Mouse (Mus musculus) liver, embryonic 14.5 days (tissue): ENCODE measurements around the gene Hgd. TPM values are rescaled to one million over a fixed set of nuclear protein-coding genes. Genes with fewer than 3 reads are reported as not detected.

Source experiments
- ATAC-seq: fragments of 200-750 bp; cut with Nextera tagmentation; 2 replicates; pipeline ENCODE4 v1.8.0; 2017; ENCODE audit warnings: moderate number of reproducible peaks, mild to moderate bottlenecking, moderate library complexity; ENCODE audit not compliant: insufficient read depth
- DNase-seq, 3 experiments: peaks; one replicate each; pipeline ENCODE4 v3.0.0-alpha.2; 2012 to 2013; ENCODE audit warnings: low read depth in 3 of 3, low spot score in 3 of 3
- H3K27ac ChIP-seq: fragments of 300-500 bp; sonication (generic); 2 replicates; pipeline ENCODE4 v1.5.1; 2014; ENCODE audit warnings: moderate library complexity, mild to moderate bottlenecking, control low read depth, inconsistent platforms
- H3K27me3 ChIP-seq: fragments of 300-500 bp; sonication (generic); 2 replicates; pipeline ENCODE4 v1.6.1; 2014; ENCODE audit warnings: mild to moderate bottlenecking, low read length, moderate library complexity; ENCODE audit not compliant: control insufficient read depth, insufficient read depth
- H3K36me3 ChIP-seq: fragments of 300-500 bp; sonication (generic); replicated peaks from 2 replicates; pipeline ENCODE4 v1.6.1; 2014; ENCODE audit warnings: low read depth; ENCODE audit not compliant: control insufficient read depth, insufficient read depth
- H3K4me1 ChIP-seq, 2 experiments: fragments of 200-500 bp in 1 of 2; fragments of 300-500 bp in 1 of 2; sonication (generic) in 1 of 2; replicated peaks; 2 replicates each; pipeline ENCODE4 v1.6.1; 2012 to 2014; ENCODE audit warnings: antibody characterized with exemption in 1 of 2, inconsistent platforms in 1 of 2, low read length in 1 of 2; ENCODE audit not compliant: control insufficient read depth in 2 of 2, insufficient read depth in 2 of 2
- H3K4me2 ChIP-seq: fragments of 300-500 bp; sonication (generic); 2 replicates; pipeline ENCODE4 v1.6.1; 2014; ENCODE audit warnings: low read depth, mild to moderate bottlenecking, control low read depth, moderate library complexity
- H3K4me3 ChIP-seq, 2 experiments: fragments of 200-500 bp in 1 of 2; fragments of 300-500 bp in 1 of 2; sonication (generic) in 1 of 2; 2 replicates each; pipeline ENCODE4 v1.5.1; 2012 to 2014; ENCODE audit warnings: low read depth in 2 of 2, low read length in 2 of 2, mild to moderate bottlenecking in 2 of 2, control low read depth in 1 of 2, inconsistent platforms in 1 of 2, moderate library complexity in 1 of 2; ENCODE audit not compliant: insufficient read depth in 1 of 2
- H3K9ac ChIP-seq: fragments of 300-500 bp; sonication (generic); replicated peaks from 2 replicates; pipeline ENCODE4 v1.6.1; 2014; ENCODE audit warnings: mild to moderate bottlenecking, control low read depth, moderate library complexity
- H3K9me3 ChIP-seq: fragments of 300-500 bp; sonication (generic); 2 replicates; pipeline ENCODE4 v1.6.1; 2016; ENCODE audit warnings: low read length, mixed read lengths; ENCODE audit not compliant: control insufficient read depth
- CTCF ChIP-seq: IDR thresholded peaks from 2 replicates; pipeline ENCODE4 v1.5.1; 2016; ENCODE audit warnings: antibody characterized with exemption, low read depth, control low read depth
- EP300 ChIP-seq: IDR thresholded peaks from 2 replicates; pipeline ENCODE4 v1.6.1; 2016; ENCODE audit warnings: antibody characterized with exemption, low read depth
- WGBS: fragments of 180-500 bp; shearing (Covaris S2); extraction: QIAGEN DNeasy Blood & Tissue Kit; methylation state at CpG from one replicate; pipeline ENCODE4 v1.1.7; 2014; ENCODE audit not compliant: insufficient replicate concordance; 5-methylcytosine and 5-hydroxymethylcytosine counted together
- polyA plus RNA-seq, 2 experiments: library from polyadenylated mRNA; depleted of rRNA in 1 of 2; stranded (reverse) in 1 of 2; unstranded in 1 of 2; fragments of >200 nt; fragmentation: Nextera tagmentation in 1 of 2; extraction: Ambion mirVana in 1 of 2; gene quantifications; 2 replicates each; pipeline versions ENCODE4 v1.2.1 to v1.2.3; 2012 to 2014

The Hgd gene
- polyA plus RNA-seq, 2 experiments: 20.3 to 32.7 TPM

DNA sequence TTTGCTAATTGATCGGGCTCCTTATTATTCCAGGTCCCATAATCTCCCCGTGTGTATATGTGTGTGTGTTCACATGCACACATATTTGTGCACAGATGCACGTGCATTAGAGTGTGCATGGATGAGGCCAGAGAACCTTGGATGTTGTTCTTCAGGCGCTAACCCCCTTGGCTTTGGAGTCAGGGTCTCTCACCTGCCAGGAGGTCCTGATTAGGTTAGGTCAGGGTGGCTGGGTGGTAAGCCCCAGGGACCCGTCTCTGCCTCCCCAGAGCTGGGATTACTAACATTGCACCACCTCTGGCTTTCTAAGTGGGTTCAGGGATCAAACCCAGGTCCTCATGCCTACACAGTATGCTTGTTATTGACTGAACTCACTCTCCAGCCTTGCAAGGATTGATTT, 64.5 kb downstream of the Hgd start:
- peaks cover 18% of the 10 kb centered on the region for H3K36me3 ChIP-seq
- DNase-seq (no peak), ATAC-seq (no peak)
- H3K9me3 ChIP-seq: no peaks in the 10 kb centered on the region
- no peak overlapping the region for H3K4me3 ChIP-seq
- TF ChIP-seq CTCF: no peak
- no peak for TF ChIP-seq EP300
- H3K4me1 ChIP-seq: no peaks in the 10 kb centered on the region
- no peaks in the 10 kb centered on the region for H3K27me3 ChIP-seq
- H3K9ac ChIP-seq: no peak overlapping the region
- 65% methylated on average over 5 of the region's 5 CpGs for WGBS
- H3K4me2 ChIP-seq: no peak overlapping the region
- no peak overlapping the region for H3K27ac ChIP-seq

DNA sequence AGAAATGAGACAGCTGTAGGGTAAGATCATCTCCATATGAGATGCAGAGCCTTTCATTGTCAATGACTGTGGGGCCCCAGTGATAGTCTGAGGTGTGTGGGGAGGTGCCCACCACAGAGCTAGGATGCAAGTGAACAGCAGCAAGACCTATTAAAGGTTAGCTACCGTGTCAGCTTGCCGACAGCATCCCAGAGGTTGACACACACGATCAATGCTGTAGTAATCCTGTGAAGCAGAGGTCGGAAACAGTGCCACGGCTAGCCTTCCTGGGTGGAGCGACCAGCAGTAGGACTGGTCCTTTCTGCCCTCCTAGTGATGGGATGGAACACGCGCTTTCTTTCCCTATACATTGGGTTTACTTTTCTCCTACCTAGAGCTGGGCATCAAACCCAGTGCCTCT, 65.3 kb downstream of the Hgd start:
- Histone ChIP-seq H3K4me2 (no peak overlapping the region), H3K9ac (no peak overlapping the region), H3K4me1 (no peaks in the 10 kb centered on the region), H3K27me3 (no peaks in the 10 kb centered on the region), H3K4me3 (no peak overlapping the region), H3K27ac (no peak overlapping the region), H3K36me3 (peaks cover 18% of the 10 kb centered on the region), H3K9me3 (no peaks in the 10 kb centered on the region)
- TF ChIP-seq EP300 (no peak), CTCF (no peak)
- no peak for DNase-seq
- ATAC-seq: no peak
- WGBS: 78% methylated on average over 8 of the region's 8 CpGs

DNA sequence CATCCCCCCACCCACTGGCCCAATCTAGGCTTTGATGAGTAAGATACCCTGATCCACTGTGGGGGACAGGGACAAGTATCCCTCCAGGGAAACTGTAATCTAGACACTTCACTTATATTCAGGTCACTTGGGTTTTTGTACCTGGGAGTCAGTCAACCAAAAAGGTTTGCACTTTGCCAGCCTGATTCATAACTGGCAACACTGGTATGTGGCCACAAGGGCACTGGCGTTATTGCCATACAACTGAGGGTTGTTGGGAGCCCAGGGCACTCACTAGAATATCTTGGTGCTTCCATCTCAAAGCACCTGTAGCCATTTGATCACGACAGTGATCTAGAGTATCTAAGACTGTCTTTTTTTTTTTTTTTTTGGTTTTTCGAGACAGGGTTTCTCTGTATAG, 65.8 kb downstream of the Hgd start:
- Histone ChIP-seq H3K27ac (no peak overlapping the region), H3K9ac (no peak overlapping the region), H3K27me3 (no peaks in the 10 kb centered on the region), H3K4me2 (no peak overlapping the region), H3K9me3 (no peaks in the 10 kb centered on the region), H3K4me1 (no peaks in the 10 kb centered on the region), H3K4me3 (no peak overlapping the region), H3K36me3 (peaks cover 18% of the 10 kb centered on the region)
- no peak for DNase-seq
- ATAC-seq: no peak
- TF ChIP-seq EP300 (no peak), CTCF (no peak)
- WGBS: 81% methylated on average over 3 of the region's 3 CpGs

DNA sequence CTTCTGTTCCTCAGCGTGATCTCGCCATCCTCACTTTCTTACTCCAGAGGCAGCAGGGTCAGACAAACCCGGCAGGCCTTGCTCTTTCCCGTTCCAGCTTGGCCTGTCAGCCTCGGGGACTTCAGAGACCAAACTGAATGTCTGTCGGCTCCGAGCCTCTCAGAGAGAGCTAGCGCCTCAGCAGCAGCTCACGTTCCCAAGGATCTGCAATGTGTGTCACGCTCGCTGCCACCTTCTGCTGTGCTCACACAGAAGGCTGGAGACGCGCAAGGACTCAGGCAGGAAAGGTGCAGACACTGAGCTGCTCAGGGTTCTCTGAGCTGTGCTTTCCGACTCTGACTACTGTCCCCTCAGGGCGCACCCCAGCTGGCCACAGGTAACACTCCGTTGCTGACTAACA, 67.1 kb downstream of the Hgd start:
- H3K36me3 ChIP-seq: peaks cover 18% of the 10 kb centered on the region
- H3K9me3 ChIP-seq: no peaks in the 10 kb centered on the region
- 86% methylated on average over 16 of the region's 16 CpGs for whole genome bisulfite sequencing
- H3K4me1 ChIP-seq: peaks cover 0 to 5% of the 10 kb centered on the region in 2 experiments; a peak in 2 of 4 replicates
- TF ChIP-seq EP300: no peak
- TF ChIP-seq CTCF: no peak
- no peak overlapping the region for H3K4me3 ChIP-seq
- no peak overlapping the region for H3K9ac ChIP-seq
- ATAC-seq (no peak), DNase-seq (no peak)
- H3K27me3 ChIP-seq: no peaks in the 10 kb centered on the region
- H3K4me2 ChIP-seq: no peak overlapping the region
- no peak overlapping the region for H3K27ac ChIP-seq

DNA sequence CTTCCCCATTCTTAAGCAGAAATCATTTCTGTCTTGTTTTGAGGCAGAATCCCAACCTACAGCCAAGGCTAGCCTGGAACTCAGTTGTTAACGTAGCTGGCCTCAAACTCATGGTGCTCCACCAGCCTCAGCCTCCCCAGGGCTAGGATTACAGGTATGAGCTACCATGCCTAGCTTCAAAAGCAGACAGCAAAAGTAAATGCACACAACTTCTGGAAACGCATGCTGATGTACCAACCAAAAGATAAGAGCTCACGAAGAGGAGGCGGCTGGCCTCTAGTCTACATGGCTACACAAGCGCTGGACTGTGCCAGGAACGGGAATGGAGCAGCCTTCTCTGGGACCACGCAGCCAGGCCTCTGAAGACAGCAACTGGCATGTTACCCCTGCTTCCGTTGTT, 68.0 kb downstream of the Hgd start:
- peaks cover 6 to 14% of the 10 kb centered on the region in 2 experiments for H3K4me1 ChIP-seq
- H3K4me3 ChIP-seq: no peak overlapping the region
- H3K4me2 ChIP-seq: no peak overlapping the region
- 81% methylated on average over 8 of the region's 8 CpGs for WGBS
- TF ChIP-seq CTCF (no peak), EP300 (no peak)
- H3K27ac ChIP-seq: no peak overlapping the region
- no peak overlapping the region for H3K9ac ChIP-seq
- DNase-seq (no peak), ATAC-seq (no peak)
- H3K9me3 ChIP-seq: no peaks in the 10 kb centered on the region
- H3K27me3 ChIP-seq: no peaks in the 10 kb centered on the region
- peaks cover 18% of the 10 kb centered on the region for H3K36me3 ChIP-seq
